Mouse (Mus musculus) adrenal gland, postnatal 36 days (tissue): ENCODE results near the gene Vasn. TPM values are rescaled to one million over a fixed set of nuclear protein-coding genes. Genes with fewer than 3 reads are reported as not detected.

Experiments used
- DNase-seq, 2 experiments: peaks; one replicate each; pipeline ENCODE4 v3.0.0; 2021; ENCODE audit warnings: mixed read lengths in 1 of 2
- total RNA-seq, 2 experiments: library from RNA; stranded (reverse); gene quantifications; 2 replicates each; pipeline ENCODE4 v1.2.3; 2021

Vasn gene
- total RNA-seq, 2 experiments from 2014 or later, result 8.9 to 15.1 TPM

DNA sequence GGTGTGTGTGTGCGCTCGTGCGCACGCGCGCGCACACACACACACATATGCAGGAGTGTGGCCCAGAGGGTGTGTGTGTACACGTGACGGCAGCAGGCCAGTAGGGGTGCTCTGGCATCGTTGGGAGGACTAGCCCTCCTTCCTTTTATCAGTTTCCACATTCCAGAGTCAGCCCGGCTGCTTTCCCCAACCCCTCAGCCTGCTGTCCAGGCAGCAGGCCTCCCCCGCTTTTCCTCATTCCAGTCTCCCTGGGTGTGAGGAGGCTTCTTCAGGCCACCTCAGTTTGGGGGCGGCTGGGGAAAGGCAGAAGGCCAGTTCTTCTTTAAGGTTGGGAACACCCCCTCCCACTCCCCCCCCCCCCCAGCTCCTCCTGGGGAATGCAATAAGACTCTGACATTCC is 2.4 kb downstream of the Vasn start:
- DNase-seq, result peak in 1 of 2 experiments; percentile 30

DNA sequence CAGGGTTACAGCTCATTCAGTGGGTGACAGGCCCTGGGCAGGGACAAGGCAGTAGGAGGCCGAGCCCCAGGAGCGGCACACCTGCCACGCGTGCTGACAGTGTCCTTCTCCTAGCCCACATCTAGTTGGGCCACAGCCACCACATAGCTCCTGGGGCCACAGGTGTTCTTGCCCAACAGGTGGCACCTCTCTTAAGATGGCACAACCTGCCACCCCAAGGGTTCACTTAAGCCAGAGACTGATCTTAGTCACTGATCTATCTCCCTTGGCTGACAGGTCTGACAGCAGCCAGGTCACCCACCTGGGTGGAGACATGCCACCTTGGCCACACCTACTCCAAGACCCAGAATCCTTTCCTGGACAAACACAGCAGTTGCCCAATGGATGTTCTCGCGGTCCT is 3.2 kb downstream of the Vasn start:
- DNase-seq, result no peak

DNA sequence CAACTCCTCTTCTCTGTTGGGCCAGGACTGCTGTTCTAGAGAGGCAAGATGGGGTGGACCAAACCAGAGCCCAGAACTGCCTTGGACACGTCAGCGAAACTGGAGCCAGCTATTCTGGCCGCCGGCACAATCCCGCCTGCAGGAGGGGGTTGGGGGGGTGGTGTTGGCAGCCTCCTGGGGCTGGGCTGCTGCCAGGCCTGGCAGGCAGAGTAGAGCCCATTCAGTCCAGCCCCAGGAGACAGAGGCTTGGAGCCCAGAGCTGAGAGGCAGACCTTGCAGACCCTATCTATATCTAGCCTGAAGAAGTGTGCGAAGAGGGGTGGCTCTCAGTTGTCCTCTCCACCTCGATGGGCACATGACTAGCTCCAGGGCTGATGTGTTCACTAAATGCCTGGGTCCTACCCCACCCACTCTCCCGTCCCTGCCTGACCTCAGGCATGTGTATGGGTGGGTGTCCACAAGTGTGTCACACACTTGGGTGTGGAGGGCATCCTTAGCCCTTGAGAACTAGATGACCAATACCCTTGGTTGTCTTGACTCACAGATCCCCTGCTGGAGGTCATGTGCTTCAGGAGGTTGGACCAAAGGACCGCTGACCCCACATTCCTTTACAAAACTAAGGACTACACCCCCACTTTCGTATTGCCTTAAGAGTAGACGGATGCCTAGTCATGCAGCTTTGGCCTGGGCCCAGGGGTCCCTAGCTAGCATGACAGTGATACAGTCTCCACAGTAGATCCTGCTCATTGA is 4.1 kb downstream of the Vasn start:
- peak; percentile 90 to 91 for DNase-seq

DNA sequence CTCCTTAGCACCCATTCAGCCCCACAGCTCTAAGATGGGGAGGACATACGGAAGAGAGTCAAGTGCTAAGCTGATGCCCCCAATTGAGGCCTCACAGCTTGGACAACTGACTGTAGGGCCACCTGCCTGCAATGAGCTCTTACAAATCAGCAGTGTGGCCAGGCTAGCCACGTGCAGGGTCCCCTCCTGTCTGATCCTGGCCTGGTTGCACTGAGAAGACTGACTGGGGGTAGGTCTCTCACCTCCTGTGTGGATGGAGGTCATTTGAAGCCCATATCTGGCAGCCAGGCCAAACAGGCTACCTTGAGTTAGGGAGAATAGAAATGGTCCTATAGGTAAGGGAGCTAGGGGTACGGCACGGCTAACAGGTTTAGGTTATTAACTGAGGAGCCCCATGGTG is 6.1 kb downstream of the Vasn start:
- no peak for DNase-seq

DNA sequence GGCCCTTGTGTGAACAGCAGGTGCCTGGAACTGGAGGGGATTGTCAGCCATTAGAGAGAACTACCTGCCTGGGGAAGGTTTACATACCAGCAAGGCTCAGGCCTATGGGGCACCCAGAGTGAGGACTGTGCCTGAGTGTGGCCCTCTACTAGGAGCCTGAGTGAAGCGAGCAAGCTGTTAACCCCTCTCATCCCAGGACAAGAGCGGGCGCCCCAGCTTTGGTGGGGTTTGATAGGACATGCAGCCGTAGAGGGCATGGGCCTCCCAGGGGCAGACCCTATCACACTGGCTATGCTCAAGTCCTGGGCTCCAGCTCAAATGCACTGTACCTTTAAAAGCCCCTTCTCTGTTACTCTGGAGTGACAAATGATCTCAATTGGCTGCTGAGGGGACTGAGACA is 7.1 kb downstream of the Vasn start:
- DNase-seq, result no peak

DNA sequence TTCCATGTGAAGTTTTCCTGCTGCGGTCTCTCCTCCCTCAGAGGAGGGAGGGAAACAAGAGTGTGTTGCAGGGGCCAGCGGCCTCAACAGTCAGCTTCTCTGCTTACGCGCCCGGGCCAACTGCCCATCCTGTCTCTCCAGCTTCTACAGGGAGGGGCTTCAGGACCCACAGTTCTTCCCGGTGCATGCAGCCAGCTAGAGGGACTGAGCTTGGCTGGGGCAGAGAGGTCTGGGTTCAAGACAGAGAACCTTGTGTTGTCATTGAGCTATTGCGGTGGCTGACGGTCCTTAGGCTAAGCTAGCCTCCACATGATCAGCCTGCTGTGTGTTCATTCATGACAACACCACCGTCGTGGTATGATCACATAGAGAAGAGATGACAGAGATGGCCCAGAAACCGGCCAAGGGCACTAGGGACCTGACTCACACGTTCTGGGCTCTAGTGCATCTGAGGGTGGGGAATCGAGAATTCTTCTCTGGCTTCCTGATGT is 8.0 kb downstream of the Vasn start:
- DNase-seq, result peak; percentile 61 to 74

DNA sequence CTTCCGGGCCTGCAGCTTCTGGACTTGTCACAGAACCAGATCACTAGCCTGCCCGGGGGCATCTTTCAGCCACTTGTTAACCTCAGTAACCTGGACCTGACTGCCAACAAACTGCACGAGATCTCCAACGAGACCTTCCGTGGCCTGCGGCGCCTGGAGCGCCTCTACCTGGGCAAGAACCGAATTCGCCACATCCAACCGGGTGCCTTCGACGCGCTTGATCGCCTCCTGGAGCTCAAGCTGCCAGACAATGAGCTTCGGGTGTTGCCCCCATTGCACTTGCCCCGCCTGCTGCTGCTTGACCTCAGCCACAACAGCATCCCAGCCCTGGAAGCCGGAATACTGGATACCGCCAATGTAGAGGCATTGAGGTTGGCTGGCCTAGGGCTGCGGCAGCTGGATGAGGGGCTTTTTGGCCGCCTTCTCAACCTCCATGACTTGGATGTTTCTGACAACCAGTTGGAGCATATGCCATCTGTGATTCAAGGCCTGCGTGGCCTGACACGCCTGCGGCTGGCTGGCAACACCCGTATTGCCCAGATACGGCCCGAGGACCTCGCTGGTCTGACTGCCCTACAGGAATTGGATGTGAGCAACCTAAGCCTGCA is 8.8 kb downstream of the Vasn start:
- DNase-seq, result no peak

DNA sequence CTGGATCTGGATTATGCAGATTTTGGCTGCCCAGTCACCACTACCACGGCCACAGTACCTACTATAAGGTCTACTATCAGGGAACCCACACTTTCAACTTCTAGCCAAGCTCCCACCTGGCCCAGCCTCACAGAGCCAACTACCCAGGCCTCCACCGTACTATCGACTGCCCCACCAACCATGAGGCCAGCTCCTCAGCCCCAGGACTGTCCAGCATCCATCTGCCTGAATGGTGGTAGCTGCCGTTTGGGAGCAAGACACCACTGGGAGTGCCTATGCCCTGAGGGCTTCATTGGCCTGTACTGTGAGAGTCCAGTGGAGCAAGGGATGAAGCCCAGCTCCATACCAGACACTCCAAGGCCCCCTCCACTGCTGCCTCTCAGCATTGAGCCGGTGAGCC is 9.5 kb downstream of the Vasn start:
- DNase-seq, result no peak

DNA sequence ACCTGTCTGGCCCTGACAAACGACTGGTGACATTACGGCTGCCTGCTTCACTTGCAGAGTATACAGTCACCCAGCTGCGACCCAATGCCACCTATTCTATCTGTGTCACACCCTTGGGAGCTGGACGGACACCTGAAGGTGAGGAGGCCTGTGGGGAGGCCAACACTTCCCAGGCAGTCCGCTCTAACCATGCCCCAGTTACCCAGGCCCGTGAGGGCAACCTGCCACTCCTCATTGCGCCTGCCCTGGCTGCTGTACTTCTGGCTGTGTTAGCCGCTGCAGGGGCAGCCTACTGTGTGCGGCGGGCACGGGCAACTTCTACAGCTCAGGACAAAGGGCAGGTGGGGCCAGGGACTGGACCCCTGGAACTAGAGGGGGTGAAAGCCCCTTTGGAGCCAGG is 10.0 kb downstream of the Vasn start:
- no peak for DNase-seq

DNA sequence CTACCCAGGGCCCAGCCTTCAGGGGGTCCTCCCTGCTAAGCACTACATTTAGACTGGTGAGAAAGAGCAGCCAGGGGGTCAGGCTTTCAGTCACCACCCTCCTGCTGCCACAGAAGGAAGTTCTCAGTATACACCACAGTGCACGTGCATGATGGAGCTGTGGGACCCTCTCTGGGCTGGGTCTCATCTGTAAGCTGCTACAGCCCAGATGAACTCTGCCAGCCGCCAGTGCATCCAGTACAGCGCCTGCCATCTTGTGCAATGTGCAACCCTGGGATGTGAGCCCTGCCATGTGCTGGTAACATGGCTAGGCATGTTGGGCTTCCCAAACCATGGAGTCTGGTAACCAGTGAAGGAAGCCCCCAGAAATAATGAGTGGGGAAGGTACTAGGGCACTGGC is 10.4 kb downstream of the Vasn start:
- DNase-seq, result no peak

DNA sequence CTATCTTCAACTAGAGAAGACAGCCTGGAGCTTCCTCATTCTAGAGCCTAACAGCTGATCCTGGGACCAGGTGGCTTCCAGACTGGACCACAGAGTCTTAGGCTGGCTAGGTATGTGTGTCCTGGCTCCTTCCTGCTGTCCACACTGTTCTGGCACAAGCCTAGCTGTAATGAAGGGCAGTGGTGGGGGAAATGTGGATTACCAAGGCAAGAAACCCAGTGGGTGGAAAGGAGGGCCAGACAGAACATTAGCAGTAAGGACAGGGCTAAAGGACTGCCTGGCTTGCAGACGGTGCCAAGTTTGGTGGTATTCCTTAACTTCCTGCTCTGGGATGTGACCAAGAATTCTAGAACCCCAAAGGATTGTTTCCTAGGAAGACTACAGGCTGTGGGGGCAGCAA is 11.3 kb downstream of the Vasn start:
- no peak for DNase-seq

DNA sequence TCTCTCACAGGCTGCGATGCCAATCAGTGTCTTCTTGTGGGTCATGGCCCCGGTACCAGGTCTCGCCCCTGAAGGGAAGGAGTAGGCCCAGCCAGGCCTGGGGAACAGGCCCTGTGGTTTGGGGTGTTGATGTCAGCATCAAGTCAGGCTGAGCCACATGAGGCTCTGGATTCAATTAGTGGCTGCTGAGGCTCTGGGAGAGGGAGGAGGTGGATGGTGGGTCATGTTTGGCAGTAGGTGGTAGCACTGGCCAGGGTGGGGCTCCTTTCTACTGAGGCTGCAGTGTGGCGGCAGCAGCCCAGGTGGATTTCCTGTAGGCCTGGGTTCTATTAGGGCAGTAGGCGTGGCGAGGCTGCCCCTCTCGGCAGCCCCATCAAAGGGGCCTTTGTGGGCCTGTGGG is 11.9 kb downstream of the Vasn start:
- no peak for DNase-seq

DNA sequence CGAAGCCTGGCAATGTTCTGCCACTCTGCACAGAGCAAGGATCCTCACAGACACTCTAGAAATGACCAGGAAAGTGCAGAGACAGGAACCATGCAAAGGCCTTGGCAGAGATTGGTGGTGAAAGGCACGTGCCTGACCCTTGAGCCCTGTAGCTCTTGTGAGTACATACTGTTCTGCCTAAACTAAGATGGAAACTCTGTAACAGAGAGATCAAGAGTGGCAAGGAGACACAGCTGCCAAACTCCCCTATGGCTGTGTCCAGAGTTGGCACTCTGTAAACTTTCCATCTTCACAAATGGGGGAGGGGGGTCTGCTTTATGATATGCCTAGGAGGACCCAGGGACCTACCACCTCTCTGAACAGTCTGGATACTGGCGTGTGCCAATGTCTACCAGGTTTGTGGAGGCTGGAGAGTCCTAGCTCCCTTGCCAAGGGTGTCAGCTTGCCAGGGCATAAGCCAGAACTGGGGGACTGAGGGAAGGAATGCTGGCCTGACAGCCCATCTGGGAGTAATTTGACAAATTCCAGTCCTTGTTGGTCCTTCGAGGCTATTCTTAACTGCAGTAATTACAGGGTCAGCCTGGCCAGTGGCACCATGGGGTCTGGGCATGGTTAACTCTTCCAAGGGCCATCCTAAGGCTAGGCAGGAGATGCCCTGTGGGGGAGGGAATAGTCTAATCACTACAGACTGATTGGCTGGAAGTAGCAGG is 13.1 kb downstream of the Vasn start:
- DNase-seq, result no peak

DNA sequence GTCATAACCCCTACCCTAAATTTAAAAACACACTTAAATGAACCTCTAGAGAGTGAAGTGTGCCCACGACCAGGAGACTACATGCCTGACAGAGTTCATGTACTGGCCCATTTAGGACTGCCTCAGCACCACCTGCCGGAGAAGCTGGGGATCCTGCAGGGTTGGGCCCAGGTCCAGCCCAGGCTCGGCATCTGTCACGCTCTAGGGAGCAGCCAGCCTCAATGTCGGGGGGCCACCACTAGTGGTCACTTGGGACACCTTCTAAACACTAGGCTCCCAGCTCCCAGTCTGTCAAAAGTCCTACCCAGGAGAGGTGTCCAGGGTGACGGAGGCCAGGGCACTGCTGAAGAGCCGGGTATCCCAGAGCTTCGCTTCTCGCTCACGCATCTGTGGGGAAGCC is 15.0 kb downstream of the Vasn start:
- DNase-seq, result no peak

DNA sequence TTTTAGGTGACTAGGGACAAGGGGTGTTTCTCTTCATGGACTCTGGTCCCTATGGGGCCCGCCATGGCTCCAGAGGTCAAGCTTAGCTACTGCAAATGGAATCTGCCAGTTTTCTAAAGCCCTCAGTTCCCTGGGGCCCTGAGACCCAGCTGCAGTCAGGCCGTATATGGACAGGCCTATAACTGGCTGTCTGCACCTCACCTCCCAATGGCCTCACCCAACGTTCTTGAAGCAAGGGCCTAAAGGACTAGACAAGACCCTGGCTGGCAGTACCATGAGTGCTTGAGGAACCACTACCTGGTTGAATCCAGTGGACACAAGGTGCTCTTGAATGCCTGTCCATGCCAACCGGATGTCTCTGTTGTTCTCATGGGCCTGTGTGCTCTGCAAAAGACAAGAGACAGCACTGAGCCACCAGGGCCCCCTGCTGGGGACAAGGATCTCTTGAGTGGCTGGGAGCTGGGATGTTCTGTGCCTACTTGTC is 15.6 kb downstream of the Vasn start:
- DNase-seq, result peak; percentile 39 to 62

DNA sequence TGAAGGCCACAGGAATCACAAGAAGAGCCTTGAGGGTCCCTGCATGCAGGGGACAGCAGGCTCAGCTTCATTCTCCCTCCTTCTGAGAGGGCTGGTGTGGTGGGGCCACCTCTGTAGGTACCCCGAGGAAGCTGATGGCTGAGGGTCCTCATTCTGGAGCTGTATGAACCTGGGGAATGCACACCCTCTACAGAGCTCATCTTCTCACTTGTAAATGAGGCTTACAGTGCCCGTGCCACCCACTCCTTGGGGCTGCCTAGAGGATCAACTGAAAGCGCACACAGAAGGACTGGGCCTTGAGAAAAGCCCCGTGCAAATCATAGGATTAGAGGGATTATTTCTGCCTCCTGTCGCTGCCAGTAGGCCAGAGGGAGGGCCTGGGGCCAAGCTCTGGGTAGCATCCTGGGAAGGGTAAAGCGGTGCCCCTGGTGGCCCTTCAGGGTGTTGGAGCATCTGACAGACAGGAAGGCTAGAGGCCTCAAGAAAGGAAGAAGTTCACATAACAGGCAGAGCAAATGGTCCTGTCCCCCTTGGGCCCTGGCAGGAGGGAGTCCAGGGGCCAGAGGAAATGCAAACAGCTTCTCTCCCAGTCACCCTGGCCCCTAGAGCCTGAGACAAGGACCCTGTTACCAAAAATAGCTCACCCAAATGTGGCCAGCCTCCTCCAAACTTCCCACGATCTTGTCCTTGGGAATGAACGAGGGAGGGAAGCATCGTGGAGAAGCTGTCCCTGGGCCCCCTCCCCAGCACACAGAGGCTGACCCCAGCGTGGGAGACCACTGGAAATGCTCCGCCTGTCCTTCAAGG is 16.2 kb downstream of the Vasn start:
- no peak for DNase-seq

DNA sequence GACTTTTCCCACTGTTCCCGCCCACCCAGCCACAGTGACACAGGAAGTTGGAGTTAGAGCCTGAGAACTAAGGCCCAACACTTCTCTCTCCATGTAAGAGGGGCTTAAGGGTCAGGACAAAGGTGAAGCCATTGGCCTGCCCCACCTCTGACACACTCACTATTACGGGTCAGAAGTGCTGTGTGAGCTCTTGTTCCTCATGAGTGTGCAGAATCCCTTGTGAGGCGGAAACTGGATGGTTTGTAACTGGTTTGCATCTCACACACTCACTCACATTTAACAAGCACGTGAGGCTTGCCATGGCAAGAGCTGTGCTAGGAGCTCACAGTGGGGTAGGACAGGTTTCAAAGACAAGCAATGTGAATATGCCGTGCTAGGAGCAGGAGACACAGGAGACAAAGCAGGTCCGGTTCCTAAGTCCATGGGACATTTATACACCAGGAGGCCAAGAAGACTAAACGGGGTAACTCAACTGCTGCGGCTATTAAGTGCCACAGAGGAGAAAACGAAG is 16.9 kb downstream of the Vasn start:
- DNase-seq, result no peak

DNA sequence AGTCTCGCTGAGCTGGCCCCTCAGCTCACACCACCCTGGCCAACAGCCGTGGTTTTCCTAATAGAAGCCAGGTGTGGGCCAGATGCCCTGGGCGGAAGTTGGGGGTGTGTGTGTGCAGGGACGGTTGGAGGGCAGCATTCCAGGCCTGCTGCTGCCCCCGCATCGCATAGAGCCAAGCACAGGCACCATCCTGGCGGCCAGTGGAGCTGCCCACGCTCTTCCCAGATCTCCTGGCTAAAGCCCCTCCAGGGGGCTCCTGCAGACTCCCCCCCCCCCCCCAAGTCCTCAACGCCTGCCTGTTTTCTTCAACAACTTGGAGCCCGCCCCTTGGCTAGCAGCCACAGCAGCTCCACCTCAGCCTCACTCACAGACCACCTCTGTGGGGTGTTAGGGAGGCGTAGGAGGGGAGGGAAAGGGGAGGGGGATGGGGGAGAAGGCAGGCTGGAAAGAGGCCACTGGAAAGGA is 19.1 kb downstream of the Vasn start:
- DNase-seq, result no peak

DNA sequence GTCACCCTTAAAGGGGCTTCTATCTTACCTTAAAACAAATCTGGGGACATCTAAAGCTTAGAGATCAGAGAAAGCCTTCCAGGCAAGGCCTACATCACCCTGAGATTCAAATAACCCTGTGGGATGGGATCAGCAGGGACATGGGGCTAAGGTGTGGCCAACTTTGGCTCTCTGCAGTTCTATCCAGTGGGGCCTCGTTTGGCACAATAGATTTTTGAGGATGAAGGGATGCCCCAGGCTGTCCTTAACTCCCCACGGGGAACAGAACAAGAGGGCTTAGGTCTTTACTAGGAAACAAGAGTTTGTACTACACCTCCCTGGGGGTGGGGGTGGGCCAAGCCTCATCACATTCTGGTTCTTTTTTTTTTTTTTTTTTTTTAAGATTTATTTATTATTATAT is 19.6 kb downstream of the Vasn start:
- no peak for DNase-seq

DNA sequence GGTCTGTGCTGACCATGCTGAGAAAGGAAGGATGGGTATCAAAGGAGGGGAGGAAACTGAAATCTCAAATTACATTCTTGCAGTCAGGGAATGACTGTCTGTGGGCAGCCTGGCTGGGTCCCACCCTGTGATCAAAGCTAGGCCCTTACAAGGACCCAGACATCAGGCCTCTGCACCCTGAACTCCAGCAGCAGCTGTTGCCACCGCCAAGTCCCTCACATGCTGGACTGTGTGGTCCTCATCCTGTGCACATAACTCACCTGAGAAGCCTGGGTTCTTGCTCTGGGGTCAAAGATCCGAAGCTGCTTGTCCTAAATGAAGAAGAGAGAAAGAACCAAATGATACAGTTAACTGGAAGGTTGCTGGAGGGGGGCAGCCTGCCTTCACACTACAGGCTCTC is 21.9 kb downstream of the Vasn start:
- DNase-seq, result no peak

DNA sequence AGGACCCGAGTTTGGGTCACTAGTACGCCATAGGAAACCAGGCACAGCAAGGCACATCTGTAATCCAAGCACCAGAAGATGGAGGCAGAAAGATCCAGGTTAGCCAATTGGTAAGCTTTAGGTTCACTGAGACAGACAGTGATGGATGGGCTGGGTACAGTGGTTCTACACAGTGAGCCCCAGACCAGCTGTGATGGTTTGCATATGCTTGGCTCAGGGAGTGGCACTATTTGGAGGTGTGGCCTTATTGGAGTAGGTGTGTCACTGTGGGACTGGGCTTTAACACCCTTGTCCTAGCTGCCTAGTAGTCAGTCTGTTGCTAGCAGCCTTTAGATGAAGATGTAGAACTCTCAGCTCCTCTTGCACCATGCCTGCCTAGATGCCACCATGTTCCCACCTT is 24.1 kb downstream of the Vasn start:
- DNase-seq, result no peak

DNA sequence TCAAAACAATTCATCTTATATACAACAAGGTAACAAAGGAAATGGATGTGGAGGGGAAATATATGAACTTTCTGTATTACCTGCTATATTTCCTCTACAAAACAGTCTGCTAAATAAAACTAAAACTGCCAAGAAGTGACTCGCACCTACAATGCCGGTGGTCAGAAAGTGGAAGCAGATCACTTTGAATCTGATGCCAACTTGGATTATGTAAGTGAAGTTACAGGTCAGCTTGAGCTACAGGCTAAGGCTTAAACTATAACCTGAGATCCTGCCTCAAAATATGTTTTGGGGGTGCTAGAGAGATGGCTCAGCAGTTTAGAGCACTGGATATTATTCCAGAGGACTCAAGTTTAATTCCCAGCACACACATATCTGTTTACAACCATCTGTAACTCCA is 26.0 kb downstream of the Vasn start:
- no peak for DNase-seq
